Mouse (Mus musculus): ENCODE results near the gene Crispld2. TPM values are rescaled to one million over a fixed set of nuclear protein-coding genes. Genes with fewer than 3 reads are reported as not detected.

Crispld2 gene
- polyA plus RNA-seq, 1 experiment, result 2.4 TPM

DNA sequence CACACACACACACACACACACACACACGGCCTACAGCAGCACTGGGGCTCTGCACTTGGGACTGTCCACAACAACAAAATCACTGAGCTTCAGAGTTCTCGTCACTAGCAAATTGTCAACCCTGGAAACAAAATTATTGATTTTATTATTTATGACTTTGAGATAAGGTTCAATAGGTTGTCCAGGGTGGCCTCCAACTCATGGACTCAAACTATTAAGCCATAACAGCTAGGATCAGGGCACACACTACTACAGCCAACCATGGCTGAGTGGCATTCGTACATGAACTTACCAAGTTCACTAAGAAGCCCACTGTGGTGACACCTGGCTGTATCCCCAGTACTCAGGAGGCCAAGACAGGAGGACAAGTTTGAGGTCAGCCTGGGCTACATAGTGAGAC, 100.9 kb downstream of the Crispld2 start:
- H3K4me1 ChIP-seq (ENCODE audit: control insufficient read depth, insufficient read depth, low read length), result peaks cover 46% of the 10 kb centered on the region
- no peaks in the 10 kb centered on the region for H3K27me3 ChIP-seq (ENCODE audit: control insufficient read depth, insufficient read depth, low read length)
- WGBS, result 91% methylated on average over 3 of the region's 3 CpGs
- H3K4me3 ChIP-seq (replicated peaks; ENCODE audit: insufficient read depth, low read depth, low read length), result no peak overlapping the region
- no peak for TF ChIP-seq CTCF (IDR thresholded peaks at IDR 0.05; ENCODE audit: borderline replicate concordance, insufficient read depth, low read depth, low read length)
- no peak for TF ChIP-seq POLR2A (IDR thresholded peaks at IDR 0.05; ENCODE audit: borderline replicate concordance, insufficient read depth, low read length)
- H3K27ac ChIP-seq (ENCODE audit: insufficient read depth, low read length), result no peak overlapping the region
- DNase-seq, result no peak

- Histone ChIP-seq H3K4me3 (replicated peaks; ENCODE audit: insufficient read depth, low read depth, low read length) (no peak overlapping the region), H3K4me1 (ENCODE audit: control insufficient read depth, insufficient read depth, low read length) (peaks cover 43% of the 10 kb centered on the region), H3K27me3 (ENCODE audit: control insufficient read depth, insufficient read depth, low read length) (no peaks in the 10 kb centered on the region), H3K27ac (ENCODE audit: insufficient read depth, low read length) (no peak overlapping the region)
- WGBS, result 73% methylated on average over 10 of the region's 10 CpGs
- TF ChIP-seq POLR2A (IDR thresholded peaks at IDR 0.05; ENCODE audit: borderline replicate concordance, insufficient read depth, low read length) (no peak), CTCF (IDR thresholded peaks at IDR 0.05; ENCODE audit: borderline replicate concordance, insufficient read depth, low read depth, low read length) (no peak)
- DNase-seq, result no peak
Observed at GRCm38 (mm10) chr8:120094801-120095200, 102.6 kb downstream of the Crispld2 start.

- 84% methylated on average over 2 of the region's 2 CpGs for WGBS
Observed at GRCm38 (mm10) chr8:120096486-120096885, 104.2 kb downstream of the Crispld2 start.

GRCm38 (mm10) chr8:120100388-120101067, 108.3 kb downstream of the Crispld2 start:
- WGBS, result 3% methylated on average over 25 of the region's 25 CpGs
- no peak for DNase-seq
- H3K4me3 ChIP-seq (replicated peaks; ENCODE audit: insufficient read depth, low read depth, low read length), result peak overlapping the region; percentile 94

More at GRCm38 (mm10) chr8:120096486-120096885, 104.2 kb downstream of the Crispld2 start:
- no peak for TF ChIP-seq POLR2A (IDR thresholded peaks at IDR 0.05; ENCODE audit: borderline replicate concordance, insufficient read depth, low read length)
- no peak for TF ChIP-seq CTCF (IDR thresholded peaks at IDR 0.05; ENCODE audit: borderline replicate concordance, insufficient read depth, low read depth, low read length)
- Histone ChIP-seq H3K27me3 (ENCODE audit: control insufficient read depth, insufficient read depth, low read length) (no peaks in the 10 kb centered on the region), H3K4me3 (replicated peaks; ENCODE audit: insufficient read depth, low read depth, low read length) (no peak overlapping the region), H3K4me1 (ENCODE audit: control insufficient read depth, insufficient read depth, low read length) (peaks cover 29% of the 10 kb centered on the region), H3K27ac (ENCODE audit: insufficient read depth, low read length) (no peak overlapping the region)
- DNase-seq, result no peak

GRCm38 (mm10) chr8:120101068-120101972, 109.1 kb downstream of the Crispld2 start, which contains the start of gene Zdhhc7:
Gene Zdhhc7, minus strand, starts transcription at chr8:120101482.
- peak; percentile 83 to 87 for DNase-seq
- under 1% methylated on average over 88 of the region's 88 CpGs for WGBS

More at GRCm38 (mm10) chr8:120100388-120101067, 108.3 kb downstream of the Crispld2 start:
- TF ChIP-seq CTCF (IDR thresholded peaks at IDR 0.05; ENCODE audit: borderline replicate concordance, insufficient read depth, low read depth, low read length) (no peak), POLR2A (IDR thresholded peaks at IDR 0.05; ENCODE audit: borderline replicate concordance, insufficient read depth, low read length) (no peak)
- Histone ChIP-seq H3K4me1 (ENCODE audit: control insufficient read depth, insufficient read depth, low read length) (peaks cover 11% of the 10 kb centered on the region), H3K27me3 (ENCODE audit: control insufficient read depth, insufficient read depth, low read length) (no peaks in the 10 kb centered on the region), H3K27ac (ENCODE audit: insufficient read depth, low read length) (peak overlapping the region; percentile 89; the same call in 1 of the 2 replicates)

More at GRCm38 (mm10) chr8:120101068-120101972, 109.1 kb downstream of the Crispld2 start, which contains the start of gene Zdhhc7:
- Histone ChIP-seq H3K4me3 (replicated peaks; ENCODE audit: insufficient read depth, low read depth, low read length) (peak within 1 kb of the TSS; percentile 94), H3K4me1 (ENCODE audit: control insufficient read depth, insufficient read depth, low read length) (peaks cover 3% of the 10 kb centered on the region; the same call in 1 of the 2 replicates), H3K27ac (ENCODE audit: insufficient read depth, low read length) (peak within 1 kb of the TSS; percentile 89), H3K27me3 (ENCODE audit: control insufficient read depth, insufficient read depth, low read length) (no peaks in the 10 kb centered on the region)
- TF ChIP-seq POLR2A (IDR thresholded peaks at IDR 0.05; ENCODE audit: borderline replicate concordance, insufficient read depth, low read length), result peak; percentile 69; the same call in 1 of the 2 replicates
- TF ChIP-seq CTCF (IDR thresholded peaks at IDR 0.05; ENCODE audit: borderline replicate concordance, insufficient read depth, low read depth, low read length), result no peak

Other genes with a start within 250 kb of the Crispld2 start
- 10.8 and 11.0 TPM in 2 replicates for gene Tldc1, start 214.0 kb upstream of the Crispld2 start, polyA plus RNA-seq (2012; rRNA removed)
- gene Cotl1, start 151.9 kb upstream of the Crispld2 start, polyA plus RNA-seq (2012; rRNA removed), result 149 and 156 TPM in 2 replicates
- gene Klhl36, start 130.2 kb upstream of the Crispld2 start, polyA plus RNA-seq (2012; rRNA removed), result 12.7 and 15.3 TPM in 2 replicates
- 96.4 and 110 TPM in 2 replicates for gene Usp10, start 82.1 kb upstream of the Crispld2 start, polyA plus RNA-seq (2012; rRNA removed)
- 18.7 and 24.4 TPM in 2 replicates for gene Gm20388, start 81.6 kb upstream of the Crispld2 start, polyA plus RNA-seq (2012; rRNA removed)
- gene Zdhhc7, start 109.0 kb downstream of the Crispld2 start, polyA plus RNA-seq (2012; rRNA removed), result 34.7 and 39.3 TPM in 2 replicates
- 175 and 188 TPM in 2 replicates for gene 6430548M08Rik, start 121.7 kb downstream of the Crispld2 start, polyA plus RNA-seq (2012; rRNA removed)
- 1.8 and 3.3 TPM in 2 replicates for gene Fam92b, start 185.0 kb downstream of the Crispld2 start, polyA plus RNA-seq (2012; rRNA removed)
- 52.4 and 58.4 TPM in 2 replicates for gene Gse1, start 236.0 kb downstream of the Crispld2 start, polyA plus RNA-seq (2012; rRNA removed)

Data from cerebellum, adult 2 months (tissue).